Mouse (Mus musculus): Measurements from ENCODE around the gene Wwtr1.

The Wwtr1 gene

GRCm38 (mm10) chr3:57575660-57576055 lies at the start of gene Wwtr1:
TSS of gene Wwtr1 (minus strand) at chr3:57575910.
- no peak for DNase-seq (ENCODE audit: low read depth, low spot score)

GRCm38 (mm10) chr3:57619718-57620117 lies 44.0 kb upstream of the Wwtr1 start:
- DNase-seq (ENCODE audit: low read depth, low spot score) = no peak

GRCm38 (mm10) chr3:57615652-57616051 lies 39.9 kb upstream of the Wwtr1 start:
- DNase-seq (ENCODE audit: low read depth, low spot score) = no peak

GRCm38 (mm10) chr3:57612430-57612997 lies 36.8 kb upstream of the Wwtr1 start:
- DNase-seq (ENCODE audit: low read depth, low spot score) = no peak

- DNase-seq (ENCODE audit: low read depth, low spot score) = no peak
Measured at GRCm38 (mm10) chr3:57611776-57612175, 36.1 kb upstream of the Wwtr1 start.

- no peak for DNase-seq (ENCODE audit: low read depth, low spot score)
Measured at GRCm38 (mm10) chr3:57604618-57605015, 28.9 kb upstream of the Wwtr1 start.

- DNase-seq (ENCODE audit: low read depth, low spot score) = no peak
Measured at GRCm38 (mm10) chr3:57603891-57604617, 28.3 kb upstream of the Wwtr1 start.

GRCm38 (mm10) chr3:57602610-57603009 lies 26.9 kb upstream of the Wwtr1 start:
- no peak for DNase-seq (ENCODE audit: low read depth, low spot score)

- DNase-seq (ENCODE audit: low read depth, low spot score) = no peak
Measured at GRCm38 (mm10) chr3:57596566-57596965, 20.9 kb upstream of the Wwtr1 start.

- no peak for DNase-seq (ENCODE audit: low read depth, low spot score)
Measured at GRCm38 (mm10) chr3:57595506-57595905, 19.8 kb upstream of the Wwtr1 start.

GRCm38 (mm10) chr3:57585967-57586366 lies 10.3 kb upstream of the Wwtr1 start:
- no peak for DNase-seq (ENCODE audit: low read depth, low spot score)

- no peak for DNase-seq (ENCODE audit: low read depth, low spot score)
Measured at GRCm38 (mm10) chr3:57583533-57583932, 7.8 kb upstream of the Wwtr1 start.

GRCm38 (mm10) chr3:57580426-57581195 lies 4.9 kb upstream of the Wwtr1 start:
- no peak for DNase-seq (ENCODE audit: low read depth, low spot score)

- no peak for DNase-seq (ENCODE audit: low read depth, low spot score)
Measured at GRCm38 (mm10) chr3:57576056-57576824, 530 bp upstream of the Wwtr1 start.

- no peak for DNase-seq (ENCODE audit: low read depth, low spot score)
Measured at GRCm38 (mm10) chr3:57574885-57575659, 638 bp downstream of the Wwtr1 start.

- no peak for DNase-seq (ENCODE audit: low read depth, low spot score)
Measured at GRCm38 (mm10) chr3:57573898-57574570, 1.7 kb downstream of the Wwtr1 start.

- no peak for DNase-seq (ENCODE audit: low read depth, low spot score)
Measured at GRCm38 (mm10) chr3:57572331-57572975, 3.3 kb downstream of the Wwtr1 start.

- DNase-seq (ENCODE audit: low read depth, low spot score) = no peak
Measured at GRCm38 (mm10) chr3:57566655-57567054, 9.1 kb downstream of the Wwtr1 start.

- no peak for DNase-seq (ENCODE audit: low read depth, low spot score)
Measured at GRCm38 (mm10) chr3:57563627-57564026, 12.1 kb downstream of the Wwtr1 start.

- no peak for DNase-seq (ENCODE audit: low read depth, low spot score)
Measured at GRCm38 (mm10) chr3:57562996-57563506, 12.7 kb downstream of the Wwtr1 start.

Data from c-Kit-negative CD71-positive TER-119-positive erythroid progenitor cells, embryonic 14.5 days (primary cell).